Mouse (Mus musculus) bone marrow macrophage, adult 2 months (primary cell): Measurements from ENCODE around the gene Fkbp10.

Experiments used
- CTCF ChIP-seq: IDR thresholded peaks from 2 replicates; pipeline ENCODE4 v1.5.1; 2012; ENCODE audit warnings: low read depth, mild to moderate bottlenecking, low read length, moderate library complexity
- POLR2A ChIP-seq: IDR thresholded peaks from 2 replicates; pipeline ENCODE4 v1.6.1; 2012; ENCODE audit warnings: mild to moderate bottlenecking, low read depth, low read length, borderline replicate concordance

DNA sequence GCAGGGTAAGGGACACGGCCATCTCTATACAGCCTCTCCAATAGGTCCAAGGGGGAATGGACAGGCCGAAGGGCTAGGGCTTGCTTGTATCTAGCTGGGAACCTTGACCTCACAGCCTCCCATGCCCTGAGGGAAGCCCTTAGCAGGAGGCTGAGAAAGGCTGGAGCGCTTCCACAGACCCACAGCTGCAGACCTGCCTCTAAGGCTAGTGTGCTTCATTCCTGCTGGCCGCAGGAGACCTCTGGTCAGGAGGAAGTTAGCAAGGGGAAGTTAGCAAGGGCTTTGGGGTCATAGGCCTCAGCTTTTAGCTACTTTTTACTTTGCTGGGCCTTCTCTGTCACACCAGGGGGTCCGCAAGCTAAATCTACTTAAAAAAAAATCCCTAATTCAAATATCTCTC is 37.1 kb upstream of the Fkbp10 start:
- no peak for TF ChIP-seq CTCF
- no peak for TF ChIP-seq POLR2A
